Mouse (Mus musculus): ENCODE data around the gene Dgke. TPM values are rescaled to one million over a fixed set of nuclear protein-coding genes. Genes with fewer than 3 reads are reported as not detected.
"Not testable (repeated sequence)": the region's sequence is repeated elsewhere in the genome, so short reads cannot be mapped to it uniquely, and the experiment has no call there.

Gene Dgke
- polyA plus RNA-seq, 1 experiment: 1.6 TPM

DNA sequence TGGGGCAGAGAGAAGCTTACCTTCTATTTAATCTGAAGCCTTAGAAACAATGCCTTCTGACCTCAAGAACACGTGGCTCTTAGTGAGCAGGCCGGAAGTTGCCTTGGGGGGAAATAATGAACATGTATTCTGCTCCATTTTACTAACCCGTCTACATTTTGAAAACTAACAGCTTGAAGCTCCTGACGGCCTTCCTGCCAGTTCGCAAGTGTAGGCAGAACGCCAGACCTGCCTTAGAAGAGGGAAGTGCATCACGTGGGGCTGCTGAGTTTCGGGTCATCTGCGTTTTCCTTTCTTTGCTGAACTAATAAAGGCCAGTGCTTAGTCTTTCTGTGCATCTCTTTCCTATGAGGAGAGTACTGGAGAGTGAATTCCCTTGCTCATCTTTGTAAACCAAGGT, 26.1 kb upstream of the Dgke start:
- no peak for TF ChIP-seq MYOG (IDR thresholded peaks at IDR 0.05; ENCODE audit: control insufficient read depth, extremely low read depth, insufficient read length)
- TF ChIP-seq MYOD1 (IDR thresholded peaks at IDR 0.05; ENCODE audit: control insufficient read depth, insufficient read length, low read depth): no peak
- TF ChIP-seq USF1 (IDR thresholded peaks at IDR 0.05; ENCODE audit: low read depth): no peak
- TF ChIP-seq FOSL1 (IDR thresholded peaks at IDR 0.05; ENCODE audit: insufficient read depth, low read length, poor library complexity, severe bottlenecking): no peak
- TF ChIP-seq MAX (IDR thresholded peaks at IDR 0.05): no peak
- no peak for TF ChIP-seq CTCF (IDR thresholded peaks at IDR 0.05; ENCODE audit: control insufficient read depth, insufficient read depth, insufficient read length)
- TF ChIP-seq CEBPB (IDR thresholded peaks at IDR 0.05; ENCODE audit: low read depth): no peak

DNA sequence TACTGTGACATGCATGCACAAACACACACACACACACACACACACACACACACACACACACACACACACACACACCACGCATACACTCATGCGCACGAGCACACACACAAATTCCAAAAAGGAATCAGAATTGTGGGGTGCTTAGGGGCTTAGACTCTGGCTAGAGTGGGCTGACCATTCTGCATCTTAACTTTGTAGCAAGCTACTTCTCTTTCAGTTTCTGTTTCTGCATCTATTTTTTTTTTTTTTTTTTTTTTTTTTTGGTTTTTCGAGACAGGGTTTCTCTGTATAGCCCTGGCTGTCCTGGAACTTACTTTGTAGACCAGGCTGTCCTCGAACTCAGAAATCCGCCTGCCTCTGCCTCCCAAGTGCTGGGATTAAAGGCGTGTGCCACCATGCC, 23.7 kb upstream of the Dgke start:
- H3K36me3 ChIP-seq (ENCODE audit: control insufficient read depth, insufficient read depth); H3K27me3 ChIP-seq (ENCODE audit: control insufficient read depth, insufficient read depth, insufficient read length): not testable (repeated sequence)

More for the DNA sequence above, 26.1 kb upstream of the Dgke start:
- Histone ChIP-seq H3K36me3 (ENCODE audit: control insufficient read depth, insufficient read depth) (no peaks in the 10 kb centered on the region), H3ac (ENCODE audit: control insufficient read depth, insufficient read length, low read depth) (no peak overlapping the region), H3K27me3 (ENCODE audit: control insufficient read depth, insufficient read depth, insufficient read length) (no peaks in the 10 kb centered on the region), H3K79me2 (ENCODE audit: control insufficient read depth, insufficient read depth) (no peaks in the 10 kb centered on the region), H3K79me3 (ENCODE audit: low read depth) (no peaks in the 10 kb centered on the region), H3K4me3 (ENCODE audit: insufficient read depth, poor library complexity, severe bottlenecking) (no peak overlapping the region)

DNA sequence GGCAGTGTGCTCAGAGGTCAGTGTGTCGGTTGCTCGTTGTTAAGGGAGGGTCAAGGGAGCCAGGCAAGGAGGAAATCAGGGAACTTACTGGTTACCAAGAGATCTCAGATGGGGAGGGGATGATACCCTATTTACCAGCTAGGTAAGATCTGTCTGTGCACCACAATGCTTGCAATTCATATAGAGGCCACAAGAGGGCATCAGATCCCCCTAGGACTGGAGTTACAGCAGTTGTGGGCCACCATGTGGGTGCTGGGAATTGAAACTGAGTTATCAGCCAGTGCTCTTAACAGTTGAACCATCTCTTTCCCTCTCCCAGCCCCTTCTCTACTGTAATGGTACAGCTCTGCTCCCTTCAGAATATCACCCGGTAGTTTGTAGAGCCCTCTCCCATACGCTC, 22.1 kb upstream of the Dgke start:
- TF ChIP-seq CEBPB (IDR thresholded peaks at IDR 0.05; ENCODE audit: low read depth): no peak
- TF ChIP-seq USF1 (IDR thresholded peaks at IDR 0.05; ENCODE audit: low read depth): no peak
- Histone ChIP-seq H3K27me3 (ENCODE audit: control insufficient read depth, insufficient read depth, insufficient read length) (no peaks in the 10 kb centered on the region), H3K79me2 (ENCODE audit: control insufficient read depth, insufficient read depth) (no peaks in the 10 kb centered on the region)

More for the DNA sequence above, 23.7 kb upstream of the Dgke start:
- not testable (repeated sequence) for H3K79me3 ChIP-seq (ENCODE audit: low read depth); H3K79me2 ChIP-seq (ENCODE audit: control insufficient read depth, insufficient read depth); H3ac ChIP-seq (ENCODE audit: control insufficient read depth, insufficient read length, low read depth); H3K4me3 ChIP-seq (ENCODE audit: insufficient read depth, poor library complexity, severe bottlenecking)

DNA sequence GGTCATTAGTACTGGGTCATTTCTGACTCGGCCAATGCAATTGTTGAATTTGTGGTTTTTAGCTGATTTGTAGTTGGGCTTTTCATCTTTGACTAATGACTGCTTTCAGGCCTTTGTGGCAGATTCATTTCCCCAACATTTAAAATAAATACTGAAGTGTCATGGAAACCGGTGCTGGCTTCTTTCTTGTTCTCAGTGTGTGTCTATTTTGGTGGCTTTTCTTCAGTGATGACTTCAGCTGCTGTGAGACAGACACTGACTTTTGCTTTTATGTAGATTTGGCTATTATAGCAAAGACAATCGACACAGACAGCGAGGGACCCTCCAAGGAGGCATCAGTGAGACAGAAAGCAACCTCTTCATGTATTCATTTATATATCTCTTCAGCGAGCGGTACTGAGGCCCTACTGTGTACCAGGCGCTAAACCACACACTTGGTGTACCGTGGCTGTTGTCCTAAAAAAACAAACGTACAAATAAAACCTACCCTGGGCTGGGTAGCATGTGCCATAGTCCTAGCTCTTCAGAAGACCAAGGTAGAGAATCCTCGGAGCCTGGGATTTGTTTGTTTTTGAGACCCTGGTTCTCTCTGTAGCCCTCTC, 19.7 kb upstream of the Dgke start:
- Histone ChIP-seq H3K4me3 (ENCODE audit: insufficient read depth, poor library complexity, severe bottlenecking) (no peak overlapping the region), H3K79me2 (ENCODE audit: control insufficient read depth, insufficient read depth) (no peaks in the 10 kb centered on the region), H3ac (ENCODE audit: control insufficient read depth, insufficient read length, low read depth) (no peak overlapping the region), H3K36me3 (ENCODE audit: control insufficient read depth, insufficient read depth) (no peaks in the 10 kb centered on the region), H3K27me3 (ENCODE audit: control insufficient read depth, insufficient read depth, insufficient read length) (no peaks in the 10 kb centered on the region), H3K79me3 (ENCODE audit: low read depth) (no peaks in the 10 kb centered on the region)
- TF ChIP-seq CEBPB (IDR thresholded peaks at IDR 0.05; ENCODE audit: low read depth): no peak
- no peak for TF ChIP-seq MAX (IDR thresholded peaks at IDR 0.05)
- TF ChIP-seq USF1 (IDR thresholded peaks at IDR 0.05; ENCODE audit: low read depth): no peak
- no peak for TF ChIP-seq FOSL1 (IDR thresholded peaks at IDR 0.05; ENCODE audit: insufficient read depth, low read length, poor library complexity, severe bottlenecking)
- no peak for TF ChIP-seq MYOD1 (IDR thresholded peaks at IDR 0.05; ENCODE audit: control insufficient read depth, insufficient read length, low read depth)
- TF ChIP-seq MYOG (IDR thresholded peaks at IDR 0.05; ENCODE audit: control insufficient read depth, extremely low read depth, insufficient read length): no peak

More for the DNA sequence above, 22.1 kb upstream of the Dgke start:
- Histone ChIP-seq H3K79me3 (ENCODE audit: low read depth) (no peaks in the 10 kb centered on the region), H3ac (ENCODE audit: control insufficient read depth, insufficient read length, low read depth) (no peak overlapping the region), H3K36me3 (ENCODE audit: control insufficient read depth, insufficient read depth) (no peaks in the 10 kb centered on the region), H3K4me3 (ENCODE audit: insufficient read depth, poor library complexity, severe bottlenecking) (no peak overlapping the region)

DNA sequence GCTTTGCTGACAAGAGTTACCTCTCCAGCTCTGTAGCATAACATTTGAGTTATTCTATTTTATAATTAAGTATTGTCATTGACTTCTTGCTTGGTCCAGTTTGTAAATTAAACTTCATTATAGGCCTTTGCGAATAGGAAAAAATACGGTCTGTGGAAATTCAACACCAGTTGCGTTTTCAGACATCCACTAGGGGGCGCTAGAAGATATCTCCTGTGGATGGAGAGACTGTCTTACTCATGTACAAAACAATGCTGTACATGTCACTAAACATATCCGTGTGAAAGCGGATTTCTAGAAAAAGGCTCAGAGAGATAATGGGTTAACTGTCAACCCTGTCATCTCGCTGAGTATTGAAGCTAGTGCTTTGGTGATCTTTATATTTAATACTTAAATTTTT, 18.0 kb upstream of the Dgke start:
- no peak for TF ChIP-seq MAX (IDR thresholded peaks at IDR 0.05)
- TF ChIP-seq CTCF (IDR thresholded peaks at IDR 0.05; ENCODE audit: control insufficient read depth, insufficient read depth, insufficient read length): peak; percentile 7
- no peaks in the 10 kb centered on the region for H3K27me3 ChIP-seq (ENCODE audit: control insufficient read depth, insufficient read depth, insufficient read length)
- no peaks in the 10 kb centered on the region for H3K36me3 ChIP-seq (ENCODE audit: control insufficient read depth, insufficient read depth)
- H3K79me3 ChIP-seq (ENCODE audit: low read depth): no peaks in the 10 kb centered on the region
- H3K4me3 ChIP-seq (ENCODE audit: insufficient read depth, poor library complexity, severe bottlenecking): no peak overlapping the region
- H3K79me2 ChIP-seq (ENCODE audit: control insufficient read depth, insufficient read depth): no peaks in the 10 kb centered on the region
- no peak overlapping the region for H3ac ChIP-seq (ENCODE audit: control insufficient read depth, insufficient read length, low read depth)

DNA sequence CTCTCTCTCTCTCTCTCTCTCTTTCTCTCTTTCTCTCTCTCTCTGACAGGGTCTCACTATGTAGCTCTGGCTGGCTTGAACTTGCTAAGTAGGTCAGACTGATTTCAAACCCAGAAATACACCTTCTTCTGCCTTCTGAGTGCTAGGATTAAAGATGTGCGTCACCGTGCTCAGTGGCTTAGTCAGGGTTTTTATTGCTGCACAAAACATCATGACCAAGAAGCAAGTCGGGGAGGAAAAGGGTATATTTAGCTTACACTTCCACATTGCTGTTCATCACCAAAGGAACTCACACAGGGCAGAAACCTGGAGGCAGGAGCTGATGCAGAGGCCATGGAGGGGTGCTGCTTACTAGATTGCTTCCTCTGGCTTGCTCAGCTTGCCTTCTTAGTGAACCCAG, 16.0 kb upstream of the Dgke start:
- H3K36me3 ChIP-seq (ENCODE audit: control insufficient read depth, insufficient read depth); H3K27me3 ChIP-seq (ENCODE audit: control insufficient read depth, insufficient read depth, insufficient read length); H3ac ChIP-seq (ENCODE audit: control insufficient read depth, insufficient read length, low read depth); H3K79me3 ChIP-seq (ENCODE audit: low read depth); H3K4me3 ChIP-seq (ENCODE audit: insufficient read depth, poor library complexity, severe bottlenecking); H3K79me2 ChIP-seq (ENCODE audit: control insufficient read depth, insufficient read depth): not testable (repeated sequence)

DNA sequence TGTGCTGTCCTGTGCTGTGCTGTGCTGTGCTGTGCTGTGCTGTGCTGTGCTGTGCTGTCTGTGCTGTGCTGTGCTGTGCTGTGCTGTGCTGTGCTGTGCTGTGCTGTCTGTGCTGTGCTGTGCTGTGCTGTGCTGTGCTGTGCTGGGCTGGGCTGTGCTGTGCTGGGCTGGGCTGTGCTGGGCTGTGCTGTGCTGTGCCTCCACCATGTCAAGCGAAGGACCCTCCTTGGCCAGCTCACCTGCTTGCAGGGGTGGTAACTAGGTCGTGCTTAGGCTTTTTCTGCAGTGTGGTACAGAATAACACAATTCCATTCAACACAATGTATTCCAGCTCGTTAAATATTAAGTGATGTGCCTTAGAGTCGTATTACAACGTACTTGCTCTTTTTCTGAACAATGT, 15.3 kb upstream of the Dgke start:
- H3K4me3 ChIP-seq (ENCODE audit: insufficient read depth, poor library complexity, severe bottlenecking); H3K79me2 ChIP-seq (ENCODE audit: control insufficient read depth, insufficient read depth); H3K36me3 ChIP-seq (ENCODE audit: control insufficient read depth, insufficient read depth); H3K27me3 ChIP-seq (ENCODE audit: control insufficient read depth, insufficient read depth, insufficient read length); H3K79me3 ChIP-seq (ENCODE audit: low read depth); H3ac ChIP-seq (ENCODE audit: control insufficient read depth, insufficient read length, low read depth): not testable (repeated sequence)
